Mouse (Mus musculus): ENCODE results near the gene Pde4b.

DNA sequence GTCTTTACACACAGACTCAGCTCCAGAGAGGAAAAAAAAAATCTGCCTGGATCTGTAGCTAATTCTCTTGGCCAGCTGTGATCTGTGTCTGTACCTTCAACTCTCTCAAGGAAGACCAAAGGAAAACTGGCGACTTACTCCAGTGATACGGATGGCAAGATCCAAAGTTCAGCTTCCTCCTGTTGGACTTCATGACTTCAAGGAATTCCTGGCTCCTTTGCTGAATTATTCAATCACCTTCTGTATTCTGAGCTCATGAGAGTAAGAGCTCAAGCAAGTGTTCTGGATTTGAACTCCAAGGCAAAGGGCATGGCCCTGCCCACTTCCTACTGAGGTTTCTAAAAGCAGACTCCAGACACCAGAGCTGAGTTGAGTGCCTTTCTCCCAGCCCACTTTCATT is 245.0 kb downstream of the Pde4b start:
- no peak for TF ChIP-seq CTCF (IDR thresholded peaks at IDR 0.05; ENCODE audit: extremely low read depth, insufficient read depth, low read length)
- no peak for TF ChIP-seq POLR2A (IDR thresholded peaks at IDR 0.05; ENCODE audit: extremely low read depth, insufficient read depth, low read length)
